Mouse (Mus musculus): ENCODE data around the gene Tyw1. TPM values are rescaled to one million over a fixed set of nuclear protein-coding genes. Genes with fewer than 3 reads are reported as not detected.

Gene Tyw1
- total and polyA plus RNA-seq, 3 experiments, result 34.7 to 46.5 (median 37.1) TPM

GRCm38 (mm10) chr5:130386418-130386817 is 131.0 kb downstream of the Tyw1 start:
- peaks cover 5% of the 10 kb centered on the region for H3K9me3 ChIP-seq (replicated peaks; ENCODE audit: low read length)
- DNase-seq (ENCODE audit: extremely low read depth), result no peak
- in situ Hi-C loops (cut with MboI; ENCODE audit: low pct_ligation_motif_present, low pct_unique_long_range_greater_than_20kb, low sequenced_read_pairs), result no loop called here

More at GRCm38 (mm10) chr5:130386418-130386817, 131.0 kb downstream of the Tyw1 start:
- H3K4me3 ChIP-seq (replicated peaks in 1 of 3; ENCODE audit: low read depth in 2 of 3, low read length in 2 of 3, poor library complexity in 1 of 3), result no peak overlapping the region
- no peak overlapping the region for H3K4me2 ChIP-seq (ENCODE audit: insufficient read depth, low read depth, poor library complexity, severe bottlenecking)
- no peaks in the 10 kb centered on the region for H3K79me2 ChIP-seq (replicated peaks; ENCODE audit: control insufficient read depth, extremely low read depth, insufficient read depth, poor library complexity, severe bottlenecking)
- dilution Hi-C loops (cut with MboI; ENCODE audit: extremely low pct_ligation_motif_present, extremely low pct_unique_long_range_greater_than_20kb, low sequenced_read_pairs), result no loop called here
- no peaks in the 10 kb centered on the region for H3K36me3 ChIP-seq (replicated peaks in 1 of 2; ENCODE audit: control insufficient read depth in 1 of 2, insufficient read depth in 1 of 2, low read length in 1 of 2)
- peaks cover 27% of the 10 kb centered on the region for H3K27me3 ChIP-seq (replicated peaks)
- no peaks in the 10 kb centered on the region for H3K4me1 ChIP-seq (ENCODE audit: control insufficient read depth in 1 of 2, insufficient read depth in 2 of 2)
- no peak overlapping the region for H3K9ac ChIP-seq (ENCODE audit: insufficient read depth, low read depth)
- H3K27ac ChIP-seq (ENCODE audit: insufficient read depth, low read depth), result no peak overlapping the region
- TF ChIP-seq KAT2A (IDR thresholded peaks at IDR 0.05; ENCODE audit: insufficient replicate concordance, low read length) (no peak), BHLHE40 (IDR thresholded peaks at IDR 0.05; ENCODE audit: low read depth, low read length) (no peak), GABPA (IDR thresholded peaks at IDR 0.05; ENCODE audit: insufficient replicate concordance, low read depth, low read length) (no peak), ZKSCAN1 (IDR thresholded peaks at IDR 0.05; ENCODE audit: borderline replicate concordance, low read depth, low read length) (no peak), ETS1 (conservative IDR thresholded peaks at IDR 0.05; ENCODE audit: low read depth, low read length) (no peak), MYC (IDR thresholded peaks at IDR 0.05; ENCODE audit: low read depth, low read length) (no peak), CTCF (conservative IDR thresholded peaks at IDR 0.05 in 1 of 2, IDR thresholded peaks at IDR 0.05 in 1 of 2; ENCODE audit: low read depth in 2 of 2, low read length in 2 of 2) (no peak), ZMIZ1 (IDR thresholded peaks at IDR 0.05; ENCODE audit: low read depth, low read length) (no peak), UBTF (IDR thresholded peaks at IDR 0.05; ENCODE audit: low read depth, low read length) (no peak), POLR2AphosphoS2 (IDR thresholded peaks at IDR 0.05; ENCODE audit: low read depth, low read length) (no peak), JUND (conservative IDR thresholded peaks at IDR 0.05; ENCODE audit: low read depth, low read length) (no peak), HCFC1 (IDR thresholded peaks at IDR 0.05; ENCODE audit: low read depth, low read length) (no peak), E2F4 (IDR thresholded peaks at IDR 0.05; ENCODE audit: insufficient replicate concordance, low read depth, low read length) (no peak), CHD1 (IDR thresholded peaks at IDR 0.05; ENCODE audit: low read depth, low read length) (no peak)

Other genes starting within 250 kb of the Tyw1 start
- gene Asl, start 226.4 kb upstream of the Tyw1 start, total RNA-seq (2012; rRNA removed), result 54.4 and 70.4 TPM in 2 replicates
- gene Asl, start 226.4 kb upstream of the Tyw1 start, total RNA-seq (2014; rRNA removed), result 44.8 and 45.3 TPM in 2 replicates
- gene Asl, start 226.4 kb upstream of the Tyw1 start, polyA plus RNA-seq (2012; ENCODE audit: insufficient read length, low read depth), result 60.1 and 61.0 TPM in 2 replicates
- gene Crcp, start 226.3 kb upstream of the Tyw1 start, total RNA-seq (2012; rRNA removed), result 42.3 and 50.2 TPM in 2 replicates
- 57.1 and 58.3 TPM in 2 replicates for gene Crcp, start 226.3 kb upstream of the Tyw1 start, total RNA-seq (2014; rRNA removed)
- gene Crcp, start 226.3 kb upstream of the Tyw1 start, polyA plus RNA-seq (2012; ENCODE audit: insufficient read length, low read depth), result 63.2 and 73.6 TPM in 2 replicates
- gene Tpst1, start 182.3 kb upstream of the Tyw1 start, total RNA-seq (2012; rRNA removed), result 36.8 and 45.5 TPM in 2 replicates
- 49.9 and 52.5 TPM in 2 replicates for gene Tpst1, start 182.3 kb upstream of the Tyw1 start, total RNA-seq (2014; rRNA removed)
- gene Tpst1, start 182.3 kb upstream of the Tyw1 start, polyA plus RNA-seq (2012; ENCODE audit: insufficient read length, low read depth), result 43.2 and 50.4 TPM in 2 replicates
- gene Kctd7, start 110.8 kb upstream of the Tyw1 start, total RNA-seq (2012; rRNA removed), result 3.7 and 4.3 TPM in 2 replicates
- gene Kctd7, start 110.8 kb upstream of the Tyw1 start, total RNA-seq (2014; rRNA removed), result 2.8 and 3.3 TPM in 2 replicates
- gene Kctd7, start 110.8 kb upstream of the Tyw1 start, polyA plus RNA-seq (2012; ENCODE audit: insufficient read length, low read depth), result 2.6 and 2.8 TPM in 2 replicates
- 26.4 and 26.7 TPM in 2 replicates for gene Rabgef1, start 83.8 kb upstream of the Tyw1 start, total RNA-seq (2012; rRNA removed)
- gene Rabgef1, start 83.8 kb upstream of the Tyw1 start, total RNA-seq (2014; rRNA removed), result 19.3 and 20.1 TPM in 2 replicates
- gene Rabgef1, start 83.8 kb upstream of the Tyw1 start, polyA plus RNA-seq (2012; ENCODE audit: insufficient read length, low read depth), result 31.6 and 34.4 TPM in 2 replicates
- gene Tmem248, start 38.5 kb upstream of the Tyw1 start, total RNA-seq (2012; rRNA removed), result 82.9 and 100 TPM in 2 replicates
- 72.1 and 77.6 TPM in 2 replicates for gene Tmem248, start 38.5 kb upstream of the Tyw1 start, total RNA-seq (2014; rRNA removed)
- gene Tmem248, start 38.5 kb upstream of the Tyw1 start, polyA plus RNA-seq (2012; ENCODE audit: insufficient read length, low read depth), result 80.9 and 87.7 TPM in 2 replicates
- 37.0 and 48.7 TPM in 2 replicates for gene Sbds, start 89 bp upstream of the Tyw1 start, total RNA-seq (2012; rRNA removed)
- 43.9 and 44.0 TPM in 2 replicates for gene Sbds, start 89 bp upstream of the Tyw1 start, total RNA-seq (2014; rRNA removed)
- gene Sbds, start 89 bp upstream of the Tyw1 start, polyA plus RNA-seq (2012; ENCODE audit: insufficient read length, low read depth), result 81.2 and 93.2 TPM in 2 replicates
- under 0.01 and 0.08 TPM in 2 replicates for gene Caln1, start 113.8 kb downstream of the Tyw1 start, total RNA-seq (2012; rRNA removed)
- gene Caln1, start 113.8 kb downstream of the Tyw1 start, total RNA-seq (2014; rRNA removed), result not detected in 2 replicates
- 0.14 TPM in 1 of 2 replicates, not detected in the other for gene Caln1, start 113.8 kb downstream of the Tyw1 start, polyA plus RNA-seq (2012; ENCODE audit: insufficient read length, low read depth)
- gene A330070K13Rik, start 129.0 kb downstream of the Tyw1 start, total RNA-seq (2012; rRNA removed), result not detected in 2 replicates
- not detected in 2 replicates for gene A330070K13Rik, start 129.0 kb downstream of the Tyw1 start, total RNA-seq (2014; rRNA removed)
- gene A330070K13Rik, start 129.0 kb downstream of the Tyw1 start, polyA plus RNA-seq (2012; ENCODE audit: insufficient read length, low read depth), result not detected in 2 replicates